Mouse (Mus musculus) urinary bladder, postnatal 25 days (tissue): ENCODE measurements around the gene Gm1113.

ENCODE experiments used
- DNase-seq: peaks from one replicate; pipeline ENCODE4 v3.0.0; 2022; ENCODE audit warnings: low spot score

Gm1113 gene

GRCm38 (mm10) chr9:35475394-35475793 lies 42.7 kb downstream of the Gm1113 start:
- DNase-seq: no peak

- no peak for DNase-seq
These were observed 43.9 kb downstream of the Gm1113 start for GRCm38 (mm10) chr9:35474104-35474724.

GRCm38 (mm10) chr9:35468913-35469312 lies 49.2 kb downstream of the Gm1113 start:
- DNase-seq: no peak

GRCm38 (mm10) chr9:35467264-35467817 lies 50.7 kb downstream of the Gm1113 start:
- peak; percentile 38 for DNase-seq

- no peak for DNase-seq
These were observed 58.5 kb downstream of the Gm1113 start for GRCm38 (mm10) chr9:35459594-35459993.
